Mouse (Mus musculus) cerebellum, adult (tissue): ENCODE measurements around the gene Zfp786.
"Not testable (repeated sequence)": the region's sequence is repeated elsewhere in the genome, so short reads cannot be mapped to it uniquely, and the experiment has no call there.

Experiments
- ATAC-seq: cut with Nextera tagmentation; 2 replicates; pipeline ENCODE4 v1.9.2; 2017; ENCODE audit warnings: mild to moderate bottlenecking, moderate library complexity, mixed read lengths; ENCODE audit not compliant: insufficient number of reproducible peaks, low FRiP score, low TSS enrichment

Gene Zfp786

GRCm38 (mm10) chr6:47784707-47785412, 45.8 kb downstream of the Zfp786 start:
- ATAC-seq: no peak

- no peak for ATAC-seq
Measured at GRCm38 (mm10) chr6:47781091-47781968, 49.3 kb downstream of the Zfp786 start.

- ATAC-seq: no peak
Measured at GRCm38 (mm10) chr6:47780576-47781013, 50.1 kb downstream of the Zfp786 start.

- ATAC-seq: not testable (repeated sequence)
Measured at GRCm38 (mm10) chr6:47771760-47772159, 58.9 kb downstream of the Zfp786 start.

GRCm38 (mm10) chr6:47771113-47771512, 59.6 kb downstream of the Zfp786 start:
- not testable (repeated sequence) for ATAC-seq

GRCm38 (mm10) chr6:47769861-47770260, 60.8 kb downstream of the Zfp786 start:
- ATAC-seq: not testable (repeated sequence)
